Mouse (Mus musculus): ENCODE measurements at regions not wholly inside any gene's neighbourhood (a gene's known extent, or its start where the extent isn't known, plus 50 kb on each side); places are given as distances from the start of the nearest gene placed in this dataset.
"Not testable (repeated sequence)": the region's sequence is repeated elsewhere in the genome, so short reads cannot be mapped to it uniquely, and the experiment has no call there.

- H3K4me3 ChIP-seq (replicated peaks; ENCODE audit: low read depth, low read length): no peak overlapping the region
- ATAC-seq (ENCODE audit: low FRiP score, low TSS enrichment) (no peak), DNase-seq (peak; percentile 46)
- no peak overlapping the region for H3K4me2 ChIP-seq (ENCODE audit: low read length)
- H3K27me3 ChIP-seq (ENCODE audit: control insufficient read depth, insufficient read depth, low read length): peaks cover 14% of the 10 kb centered on the region
- no peaks in the 10 kb centered on the region for H3K9me3 ChIP-seq (ENCODE audit: control insufficient read depth, low read length)
- no peaks in the 10 kb centered on the region for H3K36me3 ChIP-seq (ENCODE audit: control insufficient read depth, insufficient read depth, low read length)
- no peaks in the 10 kb centered on the region for H3K4me1 ChIP-seq (ENCODE audit: control insufficient read depth, insufficient read depth, low read length)
- H3K27ac ChIP-seq (replicated peaks; ENCODE audit: low read depth, low read length): no peak overlapping the region
- H3K9ac ChIP-seq (replicated peaks; ENCODE audit: low read length): no peak overlapping the region
- WGBS: 0% methylated on average over 1 of the region's 1 CpGs
These were observed 65.7 kb upstream of the Col1a1 start for GRCm38 (mm10) chr11:94870341-94870740.

GRCm38 (mm10) chr11:94869866-94870265 is 66.2 kb upstream of the Col1a1 start:
- peaks cover 14% of the 10 kb centered on the region for H3K27me3 ChIP-seq (ENCODE audit: control insufficient read depth, insufficient read depth, low read length)
- H3K9ac ChIP-seq (replicated peaks; ENCODE audit: low read length); H3K4me1 ChIP-seq (ENCODE audit: control insufficient read depth, insufficient read depth, low read length); ATAC-seq (ENCODE audit: low FRiP score, low TSS enrichment); H3K27ac ChIP-seq (replicated peaks; ENCODE audit: low read depth, low read length); H3K36me3 ChIP-seq (ENCODE audit: control insufficient read depth, insufficient read depth, low read length); H3K4me2 ChIP-seq (ENCODE audit: low read length); H3K4me3 ChIP-seq (replicated peaks; ENCODE audit: low read depth, low read length); H3K9me3 ChIP-seq (ENCODE audit: control insufficient read depth, low read length): not testable (repeated sequence)
- WGBS: 18% methylated on average over 4 of the region's 4 CpGs
- DNase-seq: peak; percentile 59

GRCm38 (mm10) chr11:94866176-94866967 is 69.7 kb upstream of the Col1a1 start:
- no peaks in the 10 kb centered on the region for H3K9me3 ChIP-seq (ENCODE audit: control insufficient read depth, low read length)
- no peaks in the 10 kb centered on the region for H3K4me1 ChIP-seq (ENCODE audit: control insufficient read depth, insufficient read depth, low read length)
- H3K4me3 ChIP-seq (replicated peaks; ENCODE audit: low read depth, low read length): no peak overlapping the region
- H3K27ac ChIP-seq (replicated peaks; ENCODE audit: low read depth, low read length): no peak overlapping the region
- no peak overlapping the region for H3K9ac ChIP-seq (replicated peaks; ENCODE audit: low read length)
- WGBS: 14% methylated on average over 9 of the region's 9 CpGs
- H3K36me3 ChIP-seq (ENCODE audit: control insufficient read depth, insufficient read depth, low read length): no peaks in the 10 kb centered on the region
- DNase-seq: peak; percentile 82
- H3K27me3 ChIP-seq (ENCODE audit: control insufficient read depth, insufficient read depth, low read length): no peaks in the 10 kb centered on the region
- H3K4me2 ChIP-seq (ENCODE audit: low read length): no peak overlapping the region
- no peak for ATAC-seq (ENCODE audit: low FRiP score, low TSS enrichment)

- Histone ChIP-seq H3K27ac (replicated peaks; ENCODE audit: low read depth, low read length) (no peak overlapping the region), H3K4me2 (ENCODE audit: low read length) (no peak overlapping the region)
These were observed 67.6 kb upstream of the Tmem92 start for GRCm38 (mm10) chr11:94850129-94850528.

GRCm38 (mm10) chr11:94839133-94839532 is 56.6 kb upstream of the Tmem92 start:
- Histone ChIP-seq H3K4me3 (replicated peaks; ENCODE audit: low read depth, low read length) (no peak overlapping the region), H3K4me1 (ENCODE audit: control insufficient read depth, insufficient read depth, low read length) (no peaks in the 10 kb centered on the region), H3K27me3 (ENCODE audit: control insufficient read depth, insufficient read depth, low read length) (no peaks in the 10 kb centered on the region), H3K9ac (replicated peaks; ENCODE audit: low read length) (no peak overlapping the region), H3K27ac (replicated peaks; ENCODE audit: low read depth, low read length) (no peak overlapping the region), H3K36me3 (ENCODE audit: control insufficient read depth, insufficient read depth, low read length) (no peaks in the 10 kb centered on the region), H3K4me2 (ENCODE audit: low read length) (no peak overlapping the region), H3K9me3 (ENCODE audit: control insufficient read depth, low read length) (no peaks in the 10 kb centered on the region)
- DNase-seq (peak; percentile 8), ATAC-seq (ENCODE audit: low FRiP score, low TSS enrichment) (no peak)

More at GRCm38 (mm10) chr11:94850129-94850528, 67.6 kb upstream of the Tmem92 start:
- Histone ChIP-seq H3K27me3 (ENCODE audit: control insufficient read depth, insufficient read depth, low read length) (no peaks in the 10 kb centered on the region), H3K9ac (replicated peaks; ENCODE audit: low read length) (no peak overlapping the region), H3K4me3 (replicated peaks; ENCODE audit: low read depth, low read length) (no peak overlapping the region), H3K36me3 (ENCODE audit: control insufficient read depth, insufficient read depth, low read length) (no peaks in the 10 kb centered on the region), H3K9me3 (ENCODE audit: control insufficient read depth, low read length) (no peaks in the 10 kb centered on the region), H3K4me1 (ENCODE audit: control insufficient read depth, insufficient read depth, low read length) (no peaks in the 10 kb centered on the region)
- WGBS: 90% methylated on average over 3 of the region's 3 CpGs
- DNase-seq (no peak), ATAC-seq (ENCODE audit: low FRiP score, low TSS enrichment) (no peak)

GRCm38 (mm10) chr11:94838140-94838539 is 55.6 kb upstream of the Tmem92 start:
- Histone ChIP-seq H3K4me2 (ENCODE audit: low read length) (no peak overlapping the region), H3K36me3 (ENCODE audit: control insufficient read depth, insufficient read depth, low read length) (no peaks in the 10 kb centered on the region), H3K9ac (replicated peaks; ENCODE audit: low read length) (no peak overlapping the region), H3K27me3 (ENCODE audit: control insufficient read depth, insufficient read depth, low read length) (no peaks in the 10 kb centered on the region), H3K4me3 (replicated peaks; ENCODE audit: low read depth, low read length) (no peak overlapping the region), H3K4me1 (ENCODE audit: control insufficient read depth, insufficient read depth, low read length) (no peaks in the 10 kb centered on the region), H3K9me3 (ENCODE audit: control insufficient read depth, low read length) (no peaks in the 10 kb centered on the region), H3K27ac (replicated peaks; ENCODE audit: low read depth, low read length) (no peak overlapping the region)
- 69% methylated on average over 3 of the region's 3 CpGs for WGBS
- no peak for ATAC-seq (ENCODE audit: low FRiP score, low TSS enrichment)
- peak; percentile 53 for DNase-seq

- H3K4me2 ChIP-seq (ENCODE audit: low read length): no peak overlapping the region
- no peaks in the 10 kb centered on the region for H3K36me3 ChIP-seq (ENCODE audit: control insufficient read depth, insufficient read depth, low read length)
- no peak overlapping the region for H3K4me3 ChIP-seq (replicated peaks; ENCODE audit: low read depth, low read length)
- no peaks in the 10 kb centered on the region for H3K4me1 ChIP-seq (ENCODE audit: control insufficient read depth, insufficient read depth, low read length)
- H3K27me3 ChIP-seq (ENCODE audit: control insufficient read depth, insufficient read depth, low read length): no peaks in the 10 kb centered on the region
- no peak for ATAC-seq (ENCODE audit: low FRiP score, low TSS enrichment)
- H3K27ac ChIP-seq (replicated peaks; ENCODE audit: low read depth, low read length): no peak overlapping the region
- no peak for DNase-seq
- no peak overlapping the region for H3K9ac ChIP-seq (replicated peaks; ENCODE audit: low read length)
- H3K9me3 ChIP-seq (ENCODE audit: control insufficient read depth, low read length): no peaks in the 10 kb centered on the region
These were observed 53.8 kb upstream of the Tmem92 start for GRCm38 (mm10) chr11:94836347-94836746.

GRCm38 (mm10) chr11:94832246-94832985 is 49.9 kb upstream of the Tmem92 start:
- DNase-seq: peak; percentile 80
- H3K9me3 ChIP-seq (ENCODE audit: control insufficient read depth, low read length): no peaks in the 10 kb centered on the region
- H3K36me3 ChIP-seq (ENCODE audit: control insufficient read depth, insufficient read depth, low read length): no peaks in the 10 kb centered on the region
- ATAC-seq (ENCODE audit: low FRiP score, low TSS enrichment): no peak
- no peak overlapping the region for H3K4me3 ChIP-seq (replicated peaks; ENCODE audit: low read depth, low read length)
- 33% methylated on average over 13 of the region's 13 CpGs for WGBS
- no peak overlapping the region for H3K4me2 ChIP-seq (ENCODE audit: low read length)
- H3K27me3 ChIP-seq (ENCODE audit: control insufficient read depth, insufficient read depth, low read length): no peaks in the 10 kb centered on the region
- H3K9ac ChIP-seq (replicated peaks; ENCODE audit: low read length): no peak overlapping the region
- H3K4me1 ChIP-seq (ENCODE audit: control insufficient read depth, insufficient read depth, low read length): no peaks in the 10 kb centered on the region
- H3K27ac ChIP-seq (replicated peaks; ENCODE audit: low read depth, low read length): no peak overlapping the region
